Mouse (Mus musculus): ENCODE data around the gene Alcam.

- TF ChIP-seq CTCF (IDR thresholded peaks at IDR 0.05; ENCODE audit: low read depth, low read length) (peak; percentile 61), POLR2A (IDR thresholded peaks at IDR 0.05; ENCODE audit: extremely low read depth, insufficient read depth, low read length) (no peak)
Measured at GRCm38 (mm10) chr16:52450245-52451100, 3.4 kb downstream of the Alcam start.

All from liver, adult 2 months (tissue).